Mouse (Mus musculus): ENCODE measurements around the gene Ascc2.

Ascc2 gene

DNA sequence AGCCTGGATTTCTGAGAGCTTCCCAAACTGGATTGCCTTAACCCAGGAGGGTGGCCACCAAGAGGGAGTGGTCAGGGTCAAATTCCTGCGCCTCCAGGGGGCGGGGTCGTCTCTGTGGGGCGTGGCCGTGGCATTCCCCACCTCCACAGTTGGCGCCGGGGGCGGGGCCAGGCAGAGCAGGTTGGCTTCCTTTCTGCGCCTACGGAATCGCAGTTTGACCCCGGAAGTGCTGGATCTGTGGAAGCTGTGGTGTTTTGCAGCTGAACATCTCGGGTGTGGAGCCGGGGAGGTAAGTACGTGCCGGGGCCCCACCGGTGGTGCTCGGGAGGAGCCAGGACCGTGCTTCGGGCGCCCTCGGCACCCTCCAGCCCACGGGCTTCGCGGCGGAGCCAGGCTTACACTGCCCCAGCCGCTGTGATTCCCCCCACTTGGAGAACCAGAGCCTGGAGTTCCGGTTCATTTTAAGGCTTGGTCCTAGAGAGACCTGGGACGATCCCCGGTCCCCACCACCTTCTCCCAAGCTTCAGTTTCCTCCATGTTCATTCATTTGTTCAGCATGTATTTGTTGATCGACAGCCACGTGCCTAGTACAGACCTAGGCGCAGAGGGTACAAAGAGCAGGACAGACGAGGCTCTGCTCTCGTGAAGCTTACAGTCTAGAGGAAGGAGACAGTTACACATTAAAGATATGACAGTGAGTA, at the start of gene Ascc2:
Gene Ascc2 (plus strand): TSS at position 214 of the 701 bp plus-strand sequence.
- DNase-seq (ENCODE audit: low read depth, low spot score) = peak; percentile 92

DNA sequence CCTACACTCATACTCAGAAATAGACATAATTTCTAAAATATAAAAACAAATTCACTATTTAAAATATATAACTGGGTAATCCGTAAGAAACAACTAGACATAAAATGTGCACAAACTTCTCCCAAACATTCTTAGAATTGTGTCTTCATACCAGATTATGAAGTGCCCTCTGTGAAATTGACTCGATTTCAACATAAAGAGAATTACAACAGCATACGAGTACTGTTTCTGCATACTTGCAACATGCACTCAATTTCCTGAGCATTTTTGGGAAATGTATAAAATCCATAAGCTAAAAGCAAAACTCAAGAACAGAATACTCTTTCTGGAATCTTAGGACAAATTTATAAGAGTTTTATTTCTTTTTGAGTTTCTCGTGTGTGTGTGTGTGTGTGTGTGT, 45.7 kb upstream of the Ascc2 start:
- no peak for DNase-seq (ENCODE audit: low read depth, low spot score)

DNA sequence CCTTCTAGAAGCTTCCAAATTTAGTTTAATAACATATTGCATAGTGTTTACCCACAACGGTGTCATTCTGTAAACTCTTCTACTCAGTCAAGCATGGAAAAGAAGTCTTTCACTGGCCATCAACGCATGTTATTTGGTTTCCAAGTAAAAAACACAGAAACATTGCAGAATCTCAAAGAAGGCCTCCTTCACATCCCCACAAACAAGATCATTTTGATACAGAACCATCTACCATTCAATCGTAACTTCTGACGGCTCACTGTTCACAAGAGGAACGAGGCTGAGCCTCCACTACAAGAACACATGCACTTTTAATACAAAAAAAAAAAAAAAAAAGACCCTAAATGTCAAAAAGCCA, 44.1 kb upstream of the Ascc2 start:
- DNase-seq (ENCODE audit: low read depth, low spot score) = peak; percentile 35

DNA sequence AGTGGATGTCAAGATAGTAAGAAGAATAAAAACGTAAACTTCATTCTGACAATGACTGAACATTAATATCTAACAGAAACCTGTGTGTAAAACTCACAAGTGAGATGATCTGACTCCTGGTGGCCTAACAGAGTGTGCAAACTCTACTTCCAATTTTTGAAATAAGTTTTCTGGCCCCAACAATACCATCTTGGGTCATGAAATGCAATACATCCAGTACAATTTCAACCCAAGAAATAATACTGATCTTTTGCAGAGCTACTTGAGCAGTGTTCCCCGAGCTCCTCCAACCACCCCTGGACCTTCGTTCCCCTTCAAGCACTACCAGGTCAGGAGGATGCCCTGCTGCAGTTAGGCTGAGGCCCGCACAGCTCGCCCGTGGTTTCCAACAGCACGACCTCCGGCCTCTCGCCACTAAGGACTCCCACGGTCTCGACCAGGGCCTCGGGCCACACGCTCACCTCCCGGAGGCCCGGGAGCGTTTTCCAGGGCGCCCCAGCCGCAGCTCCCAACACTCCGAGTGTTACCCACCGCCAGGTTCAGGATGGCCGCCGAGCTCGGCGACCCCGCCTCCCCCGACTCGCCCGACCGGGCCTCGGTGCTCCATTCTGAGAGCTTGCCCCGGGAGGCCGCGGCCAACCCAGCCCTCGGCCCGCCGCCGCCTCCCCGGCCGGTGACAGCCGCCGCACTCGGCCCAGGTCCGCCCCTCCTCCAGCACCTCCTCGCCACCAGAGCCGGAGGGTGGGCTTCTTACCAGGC, 43.5 kb upstream of the Ascc2 start:
- peak; percentile 49 for DNase-seq (ENCODE audit: low read depth, low spot score)

DNA sequence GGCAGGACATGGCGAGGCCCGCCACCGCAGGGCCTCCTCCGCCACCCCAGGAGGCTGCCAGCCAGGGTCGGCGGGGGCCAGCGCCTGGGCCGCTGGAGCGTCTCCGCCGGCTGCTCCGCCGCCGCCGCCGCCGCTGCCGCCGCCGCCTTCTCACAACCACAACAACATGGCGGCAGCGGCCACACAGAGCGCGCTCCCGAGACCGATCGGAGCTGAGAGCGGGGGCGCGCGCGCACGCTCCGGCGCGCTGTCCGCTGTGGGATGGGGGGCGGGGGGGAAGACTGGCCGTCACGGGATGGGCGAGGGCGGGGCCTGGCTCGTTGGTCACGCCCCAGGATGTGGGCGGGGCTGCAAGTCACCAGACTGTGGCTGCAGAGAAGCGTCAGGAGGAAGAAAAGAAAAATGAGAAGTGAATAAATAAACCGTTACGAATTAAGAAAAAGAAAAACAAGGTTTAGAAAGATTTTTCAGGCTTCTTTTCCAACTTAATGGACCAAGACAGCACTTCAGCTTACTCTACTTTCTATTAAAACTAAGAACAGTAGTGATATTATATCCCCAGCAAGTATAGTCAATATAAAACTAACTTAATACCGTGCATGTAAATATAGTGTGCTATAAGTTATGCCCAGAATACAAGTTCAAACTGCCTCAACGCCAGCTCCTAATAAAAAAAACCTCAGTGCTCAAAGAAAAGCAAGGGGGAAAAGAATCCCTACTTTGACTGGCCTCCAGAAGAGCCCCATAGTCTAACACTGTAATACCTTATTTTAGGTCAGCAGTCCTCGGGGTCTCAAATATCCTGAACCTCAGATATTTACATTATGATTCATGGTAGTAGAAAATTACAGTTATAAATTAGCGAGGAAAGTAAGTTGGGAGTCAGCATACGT, 42.7 kb upstream of the Ascc2 start, which contains the start of gene Mtmr3:
Gene Mtmr3 (minus strand): TSS at position 256 of the 893 bp plus-strand sequence.
- peak; percentile 99 for DNase-seq (ENCODE audit: low read depth, low spot score)

DNA sequence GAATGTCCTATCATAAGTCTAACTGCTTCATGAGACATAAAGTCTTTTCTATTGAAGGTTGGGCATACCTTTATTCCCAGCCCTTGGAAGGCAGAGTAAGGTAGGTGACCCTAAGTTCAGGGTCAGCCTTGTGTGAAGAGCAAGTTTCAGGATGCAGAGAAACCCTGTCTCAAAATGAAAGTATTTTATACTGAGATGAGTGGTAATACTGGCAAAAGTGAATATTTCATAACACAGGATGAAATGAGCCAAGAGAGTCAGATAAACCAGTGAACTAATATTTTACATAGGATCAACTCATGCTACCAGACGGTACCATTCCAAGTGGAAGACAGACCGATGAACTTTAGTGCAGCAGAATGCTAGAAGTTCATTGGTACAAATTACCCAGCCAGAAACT, 39.1 kb upstream of the Ascc2 start:
- DNase-seq (ENCODE audit: low read depth, low spot score) = no peak

DNA sequence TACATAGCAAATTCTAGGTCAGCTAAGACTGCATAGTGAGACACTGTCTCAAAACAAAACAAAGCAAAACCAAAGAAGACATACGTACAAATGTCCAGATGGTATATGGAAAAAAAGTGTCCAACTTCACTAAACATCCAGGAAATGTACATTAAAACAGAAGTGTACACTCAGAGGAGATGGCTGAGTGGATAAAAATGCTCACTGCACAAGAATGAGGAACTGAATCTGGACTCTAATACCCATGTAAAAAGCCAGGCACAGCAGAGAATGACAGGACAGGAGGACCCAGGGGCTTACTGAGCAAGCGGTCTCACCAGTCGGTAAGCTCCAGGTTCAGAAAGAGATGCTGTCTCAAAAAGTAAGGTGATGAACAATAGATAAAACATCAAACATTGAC, 37.6 kb upstream of the Ascc2 start:
- DNase-seq (ENCODE audit: low read depth, low spot score) = no peak

DNA sequence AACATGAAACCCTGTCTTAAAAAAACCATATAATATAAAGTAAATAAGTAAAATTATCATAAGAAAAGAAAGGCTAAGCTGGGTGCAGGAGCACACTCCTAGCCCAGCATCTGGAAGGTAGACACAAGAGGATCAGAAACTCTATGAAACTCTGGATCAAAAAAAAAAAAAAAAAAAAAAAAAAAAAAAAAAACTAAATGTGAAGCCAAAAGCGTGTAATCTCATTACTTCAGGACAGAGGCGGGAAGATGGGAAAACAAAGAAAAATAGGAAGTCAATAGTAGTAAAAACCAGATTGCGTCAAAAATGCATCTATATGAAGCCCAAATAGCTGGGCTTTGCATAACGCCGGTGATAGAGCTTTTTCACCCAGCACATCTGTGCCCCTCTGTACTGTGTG, 35.7 kb upstream of the Ascc2 start:
- no peak for DNase-seq (ENCODE audit: low read depth, low spot score)

DNA sequence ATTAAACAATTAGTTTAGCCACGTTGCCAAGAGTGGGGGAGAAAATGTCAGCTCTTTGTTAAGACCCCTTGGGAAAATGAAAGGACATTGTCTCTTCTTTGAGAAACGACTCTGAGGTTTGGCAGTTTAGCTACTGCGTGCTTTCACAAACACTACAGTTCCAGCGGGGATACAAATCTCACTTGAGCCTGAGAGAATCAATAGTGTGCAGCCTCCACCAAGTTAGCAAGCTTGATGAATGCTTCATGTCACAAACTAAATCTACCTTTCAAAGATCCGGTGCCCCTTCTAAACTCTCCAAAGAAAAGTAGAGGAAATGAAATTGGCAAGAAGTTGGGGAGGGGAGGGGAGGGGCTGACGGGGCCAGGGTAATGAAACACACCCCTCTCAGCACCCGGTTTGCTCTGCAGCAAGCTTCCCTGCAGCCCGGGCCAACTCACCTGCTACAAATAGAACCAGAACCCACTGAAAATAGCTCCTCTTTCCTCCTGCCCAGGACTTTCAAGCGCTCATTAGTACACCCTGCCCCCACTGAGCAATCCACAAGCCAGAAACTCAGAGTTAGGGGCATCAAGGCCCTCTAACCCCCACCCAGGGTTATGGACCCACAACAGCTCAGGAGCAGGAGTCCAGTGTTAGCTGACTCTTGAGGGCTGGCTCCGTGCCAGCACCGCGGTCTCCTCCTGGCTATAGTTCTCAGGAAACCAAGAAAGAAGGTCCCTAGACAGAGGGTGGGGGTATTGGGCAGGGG, 34.7 kb upstream of the Ascc2 start:
- peak; percentile 30 for DNase-seq (ENCODE audit: low read depth, low spot score)

DNA sequence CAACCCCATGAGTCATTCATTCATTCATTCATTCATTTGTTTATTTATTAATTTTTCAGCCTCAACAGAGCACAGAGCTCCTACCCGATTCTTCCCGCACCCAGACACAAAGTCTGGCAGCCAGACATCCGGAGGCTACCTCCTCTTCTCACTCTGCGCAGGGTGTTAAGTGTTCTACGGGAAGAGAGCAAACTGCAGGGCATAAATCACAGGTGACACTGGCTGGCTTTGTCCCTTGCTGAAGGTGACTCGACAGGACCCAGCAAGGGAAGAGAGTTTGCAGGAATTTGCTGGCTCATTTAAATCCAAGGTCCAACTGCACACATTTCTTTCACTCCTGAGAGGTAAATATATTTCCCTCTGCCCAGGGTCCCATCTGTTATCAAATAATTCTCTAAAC, 33.1 kb upstream of the Ascc2 start:
- no peak for DNase-seq (ENCODE audit: low read depth, low spot score)

DNA sequence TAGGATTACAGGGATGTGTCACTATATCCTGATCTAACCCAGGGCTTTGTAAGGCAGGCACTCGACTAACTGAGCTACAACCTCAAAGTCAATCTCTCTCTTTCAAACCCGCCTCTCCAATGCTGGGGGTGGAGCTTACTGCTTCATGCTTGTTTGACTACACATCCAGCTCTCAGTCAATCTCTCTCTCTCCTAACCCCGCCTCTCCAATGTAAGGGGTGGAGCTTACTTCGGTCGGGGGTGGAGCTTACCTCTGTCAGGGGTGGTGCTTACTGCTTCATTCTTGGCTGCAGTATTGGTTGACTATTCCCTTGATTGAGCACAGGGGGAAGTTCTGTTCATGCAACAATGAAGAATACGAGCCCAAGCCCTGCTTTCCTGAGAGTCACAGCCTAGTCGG, 32.1 kb upstream of the Ascc2 start:
- no peak for DNase-seq (ENCODE audit: low read depth, low spot score)

DNA sequence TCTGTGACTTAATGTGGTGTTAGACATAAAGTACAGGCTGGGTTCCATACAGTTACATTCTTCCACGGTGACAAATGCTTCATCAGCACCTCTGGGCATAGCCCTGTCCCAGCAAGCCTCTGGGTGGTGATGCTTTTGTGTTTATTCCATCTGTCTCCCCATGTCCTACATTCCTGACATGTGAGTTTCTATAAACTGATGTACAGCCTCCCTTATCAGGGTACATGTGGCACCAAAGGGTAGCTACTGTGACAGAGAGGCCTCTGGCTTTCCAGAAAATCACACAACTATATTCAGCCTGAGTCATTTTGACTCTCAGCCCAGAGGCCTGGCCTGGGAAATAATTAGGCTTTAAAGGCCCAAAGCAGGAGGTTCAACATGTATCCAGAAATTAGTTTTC, 31.0 kb upstream of the Ascc2 start:
- no peak for DNase-seq (ENCODE audit: low read depth, low spot score)

DNA sequence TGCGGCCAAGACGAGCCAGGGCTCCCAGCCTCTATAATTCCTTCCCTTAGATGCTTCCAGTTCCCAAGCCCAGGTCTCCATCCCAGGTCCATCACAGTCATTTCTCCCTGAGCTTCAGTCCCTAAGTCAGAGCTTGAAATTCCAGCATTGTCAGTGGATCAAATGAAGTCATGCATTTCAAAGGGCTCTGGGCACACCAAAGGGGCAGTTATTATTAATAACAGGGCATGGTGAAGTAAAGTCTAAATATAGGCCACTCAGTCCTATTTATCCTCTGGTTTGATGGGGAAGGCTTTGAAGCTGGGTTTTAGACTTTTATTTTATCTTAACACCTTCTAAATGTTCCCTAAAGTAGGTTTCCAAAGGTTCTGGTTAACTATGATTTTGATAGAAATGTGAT, 25.6 kb upstream of the Ascc2 start:
- DNase-seq (ENCODE audit: low read depth, low spot score) = no peak

DNA sequence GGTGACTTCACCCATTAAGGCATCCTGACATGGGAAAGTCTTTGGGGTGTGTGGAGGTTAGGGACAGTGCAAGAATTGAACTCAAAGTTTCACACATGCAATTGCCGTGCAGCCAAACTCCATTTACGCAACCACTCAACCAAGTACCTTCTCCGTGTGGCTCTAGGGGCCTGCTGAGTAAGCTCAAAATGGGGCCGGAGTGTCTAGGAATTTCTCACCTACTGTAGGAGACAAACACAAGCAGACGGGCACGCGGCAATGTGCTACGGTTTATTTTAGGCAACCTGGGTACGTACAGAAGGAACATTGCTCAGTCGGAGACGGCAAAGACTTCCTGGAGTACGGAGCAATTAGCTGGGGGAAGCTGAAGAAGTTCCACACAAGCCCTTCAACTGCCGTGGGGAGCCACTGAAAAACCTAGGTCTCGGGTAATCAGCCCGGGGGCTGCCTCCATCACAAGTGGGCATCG, 17.5 kb upstream of the Ascc2 start, which contains the start of gene Gm11032:
Gene Gm11032 (plus strand): TSS at position 51 of the 469 bp plus-strand sequence.
- no peak for DNase-seq (ENCODE audit: low read depth, low spot score)

DNA sequence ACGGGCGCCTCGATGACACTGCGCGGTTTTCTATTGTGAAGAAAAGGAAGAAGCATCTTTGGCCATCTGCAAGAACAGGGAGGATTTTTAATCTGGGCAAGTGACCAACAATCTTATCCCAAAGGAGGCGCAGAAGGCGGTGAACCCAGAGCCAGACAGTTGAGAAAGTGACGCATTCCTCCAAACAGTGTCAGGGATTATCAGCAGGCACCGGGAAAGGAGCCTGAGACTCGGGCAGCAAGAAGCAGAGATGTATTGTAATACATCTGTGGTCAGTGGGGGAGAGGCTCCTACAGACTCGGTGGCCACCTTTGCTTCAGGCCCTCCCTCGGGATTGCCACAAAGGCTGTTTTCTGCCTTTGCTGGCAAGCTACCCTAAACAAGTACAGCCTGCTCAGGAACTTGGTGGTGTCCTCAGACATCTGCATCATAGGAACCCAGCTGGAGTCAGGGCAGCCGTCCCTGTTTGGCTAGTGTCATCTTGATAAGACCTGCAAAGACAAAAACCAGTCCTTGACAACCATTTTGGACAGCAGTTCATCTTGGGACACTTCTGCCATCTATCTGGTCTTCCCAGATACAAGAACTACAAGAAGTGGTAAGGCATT, 16.9 kb upstream of the Ascc2 start:
- DNase-seq (ENCODE audit: low read depth, low spot score) = no peak

DNA sequence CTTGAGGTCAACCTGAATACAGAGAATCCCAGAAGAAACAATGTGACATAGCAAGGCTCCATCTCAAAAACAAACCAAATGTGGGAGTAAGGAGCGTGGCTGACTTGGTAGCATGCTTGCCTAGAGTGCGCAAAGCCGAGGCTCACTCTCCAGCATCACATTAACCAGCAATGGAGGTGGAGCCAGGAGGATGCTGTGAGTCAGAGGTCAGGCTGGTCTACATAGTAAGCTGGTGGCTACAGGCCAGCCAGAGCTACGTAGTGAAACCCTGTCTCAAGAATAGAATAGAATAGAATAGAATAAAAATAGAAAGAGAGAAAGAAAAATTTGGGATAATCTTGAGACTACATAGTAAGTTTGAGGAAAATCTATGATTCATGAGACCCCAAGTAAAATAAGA, 15.7 kb upstream of the Ascc2 start:
- no peak for DNase-seq (ENCODE audit: low read depth, low spot score)

DNA sequence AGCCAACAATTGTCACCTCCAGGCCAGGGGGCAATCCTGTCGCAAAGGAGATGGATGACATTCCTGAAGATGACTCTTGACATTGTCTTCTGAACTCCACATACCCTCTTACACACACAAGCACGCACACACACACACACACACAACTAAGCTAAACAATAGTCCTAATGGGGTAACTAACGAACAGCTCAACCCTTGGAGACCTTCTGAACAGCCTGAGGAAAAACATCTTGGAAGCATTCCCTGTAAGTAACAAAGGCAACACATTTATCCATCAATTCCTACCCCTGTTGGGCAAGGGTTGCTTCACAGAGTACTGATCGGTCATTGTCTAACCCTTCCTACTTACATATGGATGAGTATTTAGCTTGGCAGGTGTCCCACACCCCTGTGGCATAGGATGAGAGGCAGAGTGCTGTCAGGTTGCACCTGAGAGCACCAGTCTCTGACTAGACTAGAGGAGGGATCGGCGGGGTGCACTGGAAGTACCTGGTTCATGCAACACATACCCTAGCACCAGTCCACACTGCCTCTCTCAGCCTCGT, 15.0 kb upstream of the Ascc2 start:
- no peak for DNase-seq (ENCODE audit: low read depth, low spot score)

DNA sequence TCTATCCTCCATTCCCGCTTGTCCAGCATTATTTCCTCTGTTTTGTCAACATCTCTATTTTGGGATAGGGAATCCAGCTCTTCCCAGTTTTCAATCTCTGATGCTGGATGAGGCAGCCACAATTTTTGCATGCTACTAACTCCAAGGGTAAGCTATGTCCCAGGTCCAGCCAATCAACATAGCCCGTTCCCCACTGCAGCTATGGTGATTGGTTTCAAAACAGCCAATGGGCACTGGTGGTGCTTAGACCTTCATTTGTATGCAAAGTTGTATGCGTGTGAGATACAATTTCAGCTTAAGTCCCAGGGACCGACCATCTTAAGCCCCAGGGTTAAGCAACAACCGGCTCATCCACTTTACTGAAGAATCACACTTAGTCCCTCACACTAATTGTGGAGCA, 14.6 kb upstream of the Ascc2 start:
- DNase-seq (ENCODE audit: low read depth, low spot score) = no peak

DNA sequence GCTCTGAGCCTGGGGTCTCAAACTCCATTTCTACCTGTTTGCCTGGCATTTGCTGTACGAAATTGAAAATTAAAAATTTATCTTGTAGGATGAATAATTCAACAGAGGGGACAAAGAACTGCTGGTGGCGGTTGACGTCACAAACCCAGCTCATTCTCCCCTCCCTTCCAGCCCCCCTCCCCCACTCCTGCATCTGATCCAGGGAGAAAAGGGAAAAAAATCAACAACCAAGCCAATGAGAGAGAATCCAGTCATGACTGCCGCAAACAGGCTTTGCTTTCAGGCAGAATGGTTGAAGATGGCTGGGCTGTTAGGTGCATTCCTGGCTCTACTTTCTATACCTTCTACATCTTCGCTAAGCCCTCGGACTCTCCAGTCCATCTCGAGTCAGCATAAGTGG, 11.6 kb upstream of the Ascc2 start:
- no peak for DNase-seq (ENCODE audit: low read depth, low spot score)

DNA sequence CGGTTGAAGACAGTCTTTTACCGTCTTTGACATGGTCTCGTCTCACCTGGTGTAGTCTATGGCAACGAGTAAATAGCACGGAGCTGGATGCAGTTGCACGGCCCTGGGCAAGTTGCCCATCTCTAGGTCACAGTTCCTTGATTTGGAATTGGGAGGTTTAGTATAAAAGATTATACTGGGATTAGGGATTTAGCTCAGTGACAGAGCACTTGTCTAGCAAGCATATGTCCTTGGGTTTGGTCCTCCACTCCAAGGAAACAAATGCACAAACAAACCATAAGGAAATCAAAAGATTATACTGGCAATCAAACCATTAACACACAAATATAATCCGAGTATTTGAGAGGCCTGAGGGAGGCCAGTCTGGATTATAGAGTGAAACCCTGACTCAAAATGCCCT, 9.9 kb upstream of the Ascc2 start:
- DNase-seq (ENCODE audit: low read depth, low spot score) = no peak

DNA sequence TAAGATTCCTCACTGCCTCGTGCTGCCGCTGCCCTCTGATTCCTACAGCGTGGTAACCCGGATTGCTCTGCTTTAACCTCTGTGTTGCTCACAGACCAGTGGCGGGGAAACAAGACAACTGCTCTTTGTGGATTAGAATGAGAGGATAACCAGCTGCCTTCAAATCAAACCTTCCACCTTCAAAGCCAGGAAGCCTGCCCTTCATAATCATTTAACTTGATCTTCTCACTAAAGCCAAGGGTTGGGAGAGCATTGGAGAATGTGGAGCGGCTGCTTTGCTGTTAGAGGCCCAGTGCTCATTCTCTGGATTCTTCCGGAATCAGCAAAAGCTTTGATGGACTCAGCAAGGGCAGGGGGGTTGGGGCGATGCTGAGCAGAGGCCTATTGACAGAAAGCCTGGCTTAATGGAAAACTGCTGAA, 7.7 kb upstream of the Ascc2 start:
- no peak for DNase-seq (ENCODE audit: low read depth, low spot score)

Measured in CD4-positive, CD25-positive, alpha-beta regulatory T cell, adult 2 months (primary cell).